Mouse (Mus musculus) brown adipose tissue, adult 24 weeks (tissue): Measurements from ENCODE around the gene Ucn3. TPM values are rescaled to one million over a fixed set of nuclear protein-coding genes. Genes with fewer than 3 reads are reported as not detected.
"Not testable (repeated sequence)": the region's sequence is repeated elsewhere in the genome, so short reads cannot be mapped to it uniquely, and the experiment has no call there.

ENCODE experiments used
- H3K27ac ChIP-seq: fragments of 200-500 bp; replicated peaks from 2 replicates; pipeline ENCODE4 v1.5.1; 2012; ENCODE audit warnings: low read depth, mild to moderate bottlenecking, low read length
- H3K4me1 ChIP-seq: fragments of 200-500 bp; 2 replicates; pipeline ENCODE4 v1.6.1; 2012; ENCODE audit warnings: low read length, mixed read lengths; ENCODE audit not compliant: control insufficient read depth, insufficient read depth, insufficient read length
- H3K4me3 ChIP-seq: fragments of 200-500 bp; 2 replicates; pipeline ENCODE4 v1.5.1; 2012; ENCODE audit warnings: low read depth, mild to moderate bottlenecking, low read length, moderate library complexity; ENCODE audit not compliant: insufficient read depth
- polyA plus RNA-seq: library from polyadenylated mRNA; stranded (reverse); fragments of >200 nt; gene quantifications from 2 replicates; pipeline ENCODE4 v1.2.4, GENCODE M21; 2012; ENCODE audit not compliant: missing spikeins, insufficient read depth, insufficient read length

Ucn3 gene
- polyA plus RNA-seq, 1 experiment, result not detected

DNA sequence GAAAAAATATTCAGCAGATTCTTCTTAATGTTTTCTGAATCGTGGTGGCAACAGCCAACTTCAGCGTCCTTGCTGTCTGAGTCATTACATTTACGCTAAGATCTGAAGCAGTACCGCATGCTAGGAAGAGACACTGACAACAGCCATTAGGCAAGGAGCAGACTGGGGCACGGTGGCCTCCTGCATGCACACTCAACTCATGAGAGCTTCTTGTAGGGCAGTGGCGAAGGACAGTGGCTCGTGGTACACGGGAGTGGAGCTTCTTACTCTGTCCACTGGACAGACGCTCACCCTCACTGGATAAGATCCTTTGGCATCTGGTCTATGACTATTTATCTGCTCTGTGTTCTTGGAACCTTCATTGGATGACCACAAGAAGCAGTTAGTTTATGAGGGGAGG is 45.8 kb downstream of the Ucn3 start:
- Histone ChIP-seq H3K27ac (no peak overlapping the region), H3K4me1 (0 out of 2 replicates have a peak, but pooled peaks cover 2% of the 10 kb centered on the region), H3K4me3 (no peak overlapping the region)

DNA sequence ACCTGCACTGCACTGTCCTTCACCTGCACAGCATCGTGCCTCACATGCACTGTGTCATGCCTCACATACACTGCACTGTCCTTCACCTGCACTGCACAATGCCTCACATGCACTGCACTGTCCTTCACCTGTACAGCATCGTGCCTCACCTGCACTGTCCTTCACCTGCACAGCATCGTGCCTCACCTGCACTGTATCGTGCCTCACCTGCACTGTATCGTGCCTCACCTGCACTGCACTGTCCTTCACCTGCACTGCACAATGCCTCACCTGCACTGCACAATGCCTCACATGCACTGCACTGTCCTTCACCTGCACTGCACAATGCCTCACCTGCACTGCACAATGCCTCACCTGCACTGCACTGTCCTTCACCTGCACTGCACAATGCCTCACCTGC is 46.9 kb downstream of the Ucn3 start:
- not testable (repeated sequence) for H3K4me3 ChIP-seq, H3K4me1 ChIP-seq, H3K27ac ChIP-seq

DNA sequence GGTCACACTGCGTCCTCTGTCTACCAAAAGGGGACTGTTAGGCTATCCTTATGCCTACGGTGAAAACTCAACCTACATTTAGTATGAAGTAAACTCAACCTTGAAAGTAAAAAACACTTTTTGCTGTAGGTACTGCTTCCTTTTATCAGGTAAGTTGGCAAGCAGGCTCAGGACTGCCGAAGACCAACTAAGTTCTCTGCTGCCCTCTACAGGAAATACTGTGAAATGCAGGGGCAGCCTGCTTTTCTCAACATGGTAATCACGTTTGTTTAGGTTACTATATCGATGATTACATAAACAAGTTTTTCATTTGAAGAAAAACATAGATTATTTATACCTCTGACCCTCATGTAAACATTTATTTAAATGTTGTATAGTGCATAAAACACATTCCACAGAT is 48.2 kb downstream of the Ucn3 start:
- Histone ChIP-seq H3K27ac (no peak overlapping the region), H3K4me1 (0 out of 2 replicates have a peak, but pooled peaks cover 2% of the 10 kb centered on the region), H3K4me3 (no peak overlapping the region)

DNA sequence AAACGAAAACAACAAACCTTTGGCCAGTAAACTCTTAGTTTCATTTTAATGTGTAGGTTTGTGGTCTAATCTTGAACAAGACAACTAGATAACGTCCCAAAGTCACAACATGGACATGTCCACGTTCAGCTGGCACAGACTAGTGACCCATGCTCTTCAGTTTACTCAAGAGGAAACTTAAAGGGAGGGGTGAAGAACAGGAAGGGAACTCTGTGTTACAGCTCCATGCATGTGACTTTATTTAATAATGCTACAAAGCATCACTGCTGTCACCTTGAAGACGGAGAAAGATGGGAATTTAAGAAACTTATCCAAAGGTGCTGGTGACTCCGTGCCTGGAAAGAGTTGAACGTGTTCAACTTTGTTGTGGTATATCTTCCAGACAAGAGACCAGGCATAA is 49.1 kb downstream of the Ucn3 start:
- peaks cover 7% of the 10 kb centered on the region; the same call in 1 of the 2 replicates for H3K4me1 ChIP-seq
- no peak overlapping the region for H3K27ac ChIP-seq
- no peak overlapping the region for H3K4me3 ChIP-seq

DNA sequence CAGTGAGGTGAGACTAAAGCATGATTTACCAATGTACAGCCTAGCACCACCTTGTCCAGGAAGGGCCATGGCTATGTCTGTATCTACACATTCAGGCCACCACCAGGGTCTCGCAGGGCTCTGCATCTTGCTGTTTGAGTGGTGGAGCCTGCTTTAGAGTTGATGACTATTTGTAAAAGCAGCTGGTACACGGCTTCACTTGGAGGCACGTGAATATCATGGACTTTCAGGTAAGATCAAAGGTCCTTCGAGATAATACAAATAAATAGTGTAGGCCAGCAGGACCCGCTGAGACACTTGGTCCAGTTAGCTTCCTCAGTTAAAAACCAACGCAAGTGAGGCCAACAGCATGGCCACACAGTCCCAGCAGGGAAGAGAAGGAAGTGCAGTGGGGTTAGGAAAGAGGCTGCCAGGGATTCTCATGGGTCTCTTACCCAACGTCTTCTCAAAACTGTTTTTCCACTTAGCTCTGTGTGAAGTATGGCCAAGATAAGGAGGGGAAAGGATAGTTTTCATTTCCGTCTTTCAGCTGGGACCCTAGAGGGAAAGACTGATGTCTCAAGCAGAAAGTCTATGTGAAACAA is 49.7 kb downstream of the Ucn3 start:
- Histone ChIP-seq H3K4me3 (no peak overlapping the region), H3K4me1 (peaks cover 7% of the 10 kb centered on the region; the same call in 1 of the 2 replicates), H3K27ac (0 out of 2 replicates have a peak overlapping the region, but pooled peaks have one; percentile 13)

DNA sequence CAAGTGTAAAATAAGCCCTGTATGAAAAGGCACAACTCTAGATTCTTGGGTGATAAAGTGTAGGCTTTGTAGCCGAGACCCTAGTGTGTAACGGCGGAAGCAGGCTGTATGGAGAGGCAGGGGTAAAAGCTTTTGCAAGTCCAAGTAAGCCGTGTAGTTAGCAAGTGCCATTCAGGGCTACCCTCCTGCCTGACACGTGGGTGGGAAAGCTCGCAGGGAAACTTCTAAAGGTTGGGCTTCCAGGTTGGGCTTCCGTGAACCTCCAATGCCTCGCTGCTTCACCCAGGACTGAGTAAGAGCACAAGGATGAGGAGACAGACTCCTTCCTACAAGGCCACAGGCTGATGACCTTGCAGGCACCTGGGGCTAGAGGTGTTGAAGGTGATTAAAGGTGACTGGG is 50.6 kb downstream of the Ucn3 start:
- peaks cover 7% of the 10 kb centered on the region; the same call in 1 of the 2 replicates for H3K4me1 ChIP-seq
- no peak overlapping the region for H3K27ac ChIP-seq

DNA sequence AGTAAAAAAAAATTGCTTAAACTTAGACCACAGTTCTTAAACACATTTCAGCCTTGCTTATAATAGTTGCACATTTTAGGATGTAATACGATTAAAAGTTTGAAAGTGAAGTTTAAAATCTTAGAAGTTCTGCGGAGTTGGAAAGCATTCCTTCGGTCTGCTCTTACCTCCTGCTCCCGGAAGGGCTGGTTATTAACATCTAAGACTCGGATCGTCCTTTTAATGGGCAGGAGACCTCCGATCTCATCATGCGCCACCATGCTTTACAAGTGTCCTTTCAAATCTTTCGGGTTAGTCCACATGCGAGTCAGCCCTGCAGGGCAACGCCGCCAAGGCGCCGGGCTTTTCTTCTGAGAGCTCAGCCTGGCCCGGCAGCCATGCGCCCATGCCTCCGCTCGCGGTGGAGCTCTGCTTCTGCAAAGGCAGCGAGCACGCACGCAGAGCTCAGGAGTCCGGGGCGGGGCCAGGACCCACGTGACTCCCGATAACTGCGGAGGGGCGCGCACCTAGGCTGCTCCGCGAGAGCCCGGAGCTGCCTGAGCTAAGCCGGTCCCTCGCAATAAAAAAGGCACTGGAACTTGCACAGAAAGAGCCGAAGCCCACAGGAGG is 51.9 kb downstream of the Ucn3 start:
- H3K4me3 ChIP-seq, result peak overlapping the region; percentile 95
- peaks cover 7% of the 10 kb centered on the region; the same call in 1 of the 2 replicates for H3K4me1 ChIP-seq
- peak overlapping the region; percentile 68; the same call in 1 of the 2 replicates for H3K27ac ChIP-seq

More for the DNA sequence above, 50.6 kb downstream of the Ucn3 start:
- H3K4me3 ChIP-seq, result no peak overlapping the region

DNA sequence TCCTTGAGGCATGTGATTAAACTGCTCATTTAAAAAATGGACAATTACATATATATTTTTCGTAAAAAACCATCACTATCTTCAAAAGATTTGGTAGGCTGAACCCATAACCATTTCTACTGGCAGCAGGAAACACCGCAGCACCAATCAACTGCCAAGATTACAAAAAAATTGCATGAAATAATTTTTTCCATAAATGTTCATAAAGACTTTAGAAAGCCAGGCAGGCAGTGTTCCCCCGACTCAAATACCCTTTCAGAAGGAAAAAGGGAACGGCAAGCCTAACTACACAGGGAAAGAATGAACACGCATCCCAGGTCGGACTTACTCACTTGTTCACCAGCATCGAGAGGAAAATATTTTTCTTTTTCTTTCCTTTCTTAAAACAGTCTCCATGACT is 52.5 kb downstream of the Ucn3 start:
- H3K4me1 ChIP-seq, result peaks cover 7% of the 10 kb centered on the region; the same call in 1 of the 2 replicates
- no peak overlapping the region for H3K27ac ChIP-seq

DNA sequence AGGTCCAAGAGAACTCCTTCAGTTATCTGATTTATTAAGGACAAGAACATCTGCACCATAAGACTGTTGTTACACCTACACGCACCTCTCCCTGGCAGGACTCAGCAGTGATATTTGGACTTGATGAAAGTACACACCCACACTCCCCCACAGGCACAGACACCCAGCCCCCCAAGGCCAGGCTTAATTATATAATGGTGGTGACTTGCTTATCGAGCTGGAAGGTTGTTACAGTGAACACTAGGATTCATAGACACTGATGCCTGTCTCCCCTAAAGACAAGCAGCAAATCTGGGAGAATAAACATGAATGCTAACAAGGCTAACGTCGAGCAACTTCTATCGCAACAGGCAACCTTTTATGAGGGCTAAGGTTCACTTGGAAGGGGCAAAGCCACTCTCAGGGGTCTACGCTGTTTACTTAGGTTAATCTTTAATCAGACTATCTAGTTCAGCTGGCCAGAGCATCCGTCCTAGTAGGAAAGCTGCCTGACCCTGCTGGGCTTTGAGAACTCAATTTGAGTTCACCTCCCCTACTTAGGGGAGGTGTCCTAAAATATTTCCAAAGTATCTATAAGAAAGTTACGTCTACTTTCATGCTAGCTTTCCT is 53.6 kb downstream of the Ucn3 start:
- Histone ChIP-seq H3K4me1 (peaks cover 7% of the 10 kb centered on the region; the same call in 1 of the 2 replicates), H3K4me3 (peak overlapping the region; percentile 37), H3K27ac (no peak overlapping the region)

More for the DNA sequence above, 52.5 kb downstream of the Ucn3 start:
- peak overlapping the region; percentile 57 for H3K4me3 ChIP-seq

Other genes starting within 250 kb of the Ucn3 start
- gene Calml3, start 141.0 kb downstream of the Ucn3 start, polyA plus RNA-seq, result not detected in 2 replicates
- not detected in 2 replicates for gene Calm4, start 107.6 kb downstream of the Ucn3 start, polyA plus RNA-seq
- not detected in 2 replicates for gene Calm5, start 91.2 kb downstream of the Ucn3 start, polyA plus RNA-seq
- 41.7 and 48.0 TPM in 2 replicates for gene Net1, start 27.1 kb downstream of the Ucn3 start, polyA plus RNA-seq
- not detected in 2 replicates for gene Tubal3, start 27.1 kb downstream of the Ucn3 start, polyA plus RNA-seq
- gene Akr1c14, start 103.7 kb upstream of the Ucn3 start, polyA plus RNA-seq, result 0.96 and 1.3 TPM in 2 replicates
- gene Akr1c18, start 205.3 kb upstream of the Ucn3 start, polyA plus RNA-seq, result 1.4 TPM in 1 of 2 replicates, not detected in the other
- 10.8 and 13.2 TPM in 2 replicates for gene Akr1c13, start 245.8 kb upstream of the Ucn3 start, polyA plus RNA-seq